Mouse (Mus musculus): ENCODE data around the gene Ppox. TPM values are rescaled to one million over a fixed set of nuclear protein-coding genes. Genes with fewer than 3 reads are reported as not detected.

The Ppox gene
- polyA plus RNA-seq, 1 experiment from 2014 or later = 175 TPM

GRCm38 (mm10) chr1:171239992-171240744 is 40.8 kb downstream of the Ppox start:
- DNase-seq (no peak), ATAC-seq (ENCODE audit: low read depth) (no peak)
- no peak overlapping the region for H3K4me3 ChIP-seq (replicated peaks)
- peaks cover 26% of the 10 kb centered on the region for H3K4me1 ChIP-seq (replicated peaks)
- H3K27ac ChIP-seq = no peak overlapping the region
- H3K36me3 ChIP-seq = peaks cover 92% of the 10 kb centered on the region
- H3K9ac ChIP-seq = no peak overlapping the region
- 77% methylated on average over 15 of the region's 15 CpGs for WGBS (ENCODE audit: insufficient replicate concordance)
- no peaks in the 10 kb centered on the region for H3K27me3 ChIP-seq
- H3K4me2 ChIP-seq = no peak overlapping the region
- no peaks in the 10 kb centered on the region for H3K9me3 ChIP-seq (replicated peaks)

GRCm38 (mm10) chr1:171238463-171238862 is 42.5 kb downstream of the Ppox start:
- WGBS (ENCODE audit: insufficient replicate concordance) = 65% methylated on average over 14 of the region's 14 CpGs
- H3K36me3 ChIP-seq = peaks cover 94% of the 10 kb centered on the region
- H3K4me1 ChIP-seq (replicated peaks) = peaks cover 33% of the 10 kb centered on the region
- H3K9me3 ChIP-seq (replicated peaks) = no peaks in the 10 kb centered on the region
- no peak overlapping the region for H3K9ac ChIP-seq
- H3K27ac ChIP-seq = no peak overlapping the region
- no peak overlapping the region for H3K4me3 ChIP-seq (replicated peaks)
- no peak overlapping the region for H3K4me2 ChIP-seq
- peak; percentile 33; the same call in 1 of the 2 replicates for ATAC-seq (ENCODE audit: low read depth)
- DNase-seq = peak; percentile 53
- H3K27me3 ChIP-seq = no peaks in the 10 kb centered on the region

GRCm38 (mm10) chr1:171237438-171237837 is 43.5 kb downstream of the Ppox start:
- Histone ChIP-seq H3K4me1 (replicated peaks) (peaks cover 44% of the 10 kb centered on the region), H3K4me3 (replicated peaks) (no peak overlapping the region), H3K27ac (peak overlapping the region; percentile 43; the same call in 1 of the 2 replicates), H3K36me3 (peaks cover 84% of the 10 kb centered on the region), H3K27me3 (no peaks in the 10 kb centered on the region), H3K9ac (no peak overlapping the region), H3K9me3 (replicated peaks) (no peaks in the 10 kb centered on the region), H3K4me2 (no peak overlapping the region)
- ATAC-seq (ENCODE audit: low read depth) (no peak), DNase-seq (no peak)
- 81% methylated on average over 6 of the region's 6 CpGs for WGBS (ENCODE audit: insufficient replicate concordance)

- Histone ChIP-seq H3K36me3 (peaks cover 69% of the 10 kb centered on the region), H3K27ac (no peak overlapping the region), H3K4me1 (replicated peaks) (peaks cover 57% of the 10 kb centered on the region), H3K27me3 (0 out of 2 replicates have a peak, but pooled peaks cover 2% of the 10 kb centered on the region), H3K9ac (no peak overlapping the region), H3K4me2 (no peak overlapping the region), H3K9me3 (replicated peaks) (no peaks in the 10 kb centered on the region), H3K4me3 (replicated peaks) (no peak overlapping the region)
- ATAC-seq (ENCODE audit: low read depth) = no peak
- WGBS (ENCODE audit: insufficient replicate concordance) = 72% methylated on average over 4 of the region's 4 CpGs
- DNase-seq = no peak
Measured at GRCm38 (mm10) chr1:171235791-171236190, 45.2 kb downstream of the Ppox start.

GRCm38 (mm10) chr1:171234538-171234937 is 46.4 kb downstream of the Ppox start:
- Histone ChIP-seq H3K27ac (peak overlapping the region; percentile 71; the same call in 1 of the 2 replicates), H3K4me3 (replicated peaks) (no peak overlapping the region)
- DNase-seq = no peak

GRCm38 (mm10) chr1:171234126-171234525 is 46.9 kb downstream of the Ppox start, which contains the start of gene Fcer1g:
TSS of gene Fcer1g (minus strand) at chr1:171234365.
- Histone ChIP-seq H3K9me3 (replicated peaks) (no peaks in the 10 kb centered on the region), H3K27ac (peak within 1 kb of the TSS; percentile 71), H3K4me3 (replicated peaks) (peak within 1 kb of the TSS; percentile 36), H3K4me1 (replicated peaks) (peaks cover 62% of the 10 kb centered on the region), H3K36me3 (peaks cover 55% of the 10 kb centered on the region), H3K27me3 (0 out of 2 replicates have a peak, but pooled peaks cover 3% of the 10 kb centered on the region), H3K4me2 (peak within 1 kb of the TSS; percentile 41), H3K9ac (peak within 1 kb of the TSS; percentile 47)
- no peak for ATAC-seq (ENCODE audit: low read depth)
- 28% methylated on average over 14 of the region's 14 CpGs for WGBS (ENCODE audit: insufficient replicate concordance)
- no peak for DNase-seq

More at GRCm38 (mm10) chr1:171234538-171234937, 46.4 kb downstream of the Ppox start:
- Histone ChIP-seq H3K9me3 (replicated peaks) (no peaks in the 10 kb centered on the region), H3K9ac (no peak overlapping the region), H3K27me3 (0 out of 2 replicates have a peak, but pooled peaks cover 3% of the 10 kb centered on the region), H3K36me3 (peaks cover 57% of the 10 kb centered on the region), H3K4me2 (peak overlapping the region; percentile 41; the same call in 1 of the 2 replicates), H3K4me1 (replicated peaks) (peaks cover 62% of the 10 kb centered on the region)
- 68% methylated on average over 4 of the region's 4 CpGs for WGBS (ENCODE audit: insufficient replicate concordance)
- no peak for ATAC-seq (ENCODE audit: low read depth)

GRCm38 (mm10) chr1:171232800-171233730 is 47.9 kb downstream of the Ppox start:
- H3K36me3 ChIP-seq = peaks cover 44% of the 10 kb centered on the region
- DNase-seq (no peak), ATAC-seq (ENCODE audit: low read depth) (peak; percentile 71)
- H3K4me3 ChIP-seq (replicated peaks) = peak overlapping the region; percentile 36
- H3K9ac ChIP-seq = peak overlapping the region; percentile 47
- H3K4me2 ChIP-seq = peak overlapping the region; percentile 41
- peak overlapping the region; percentile 71 for H3K27ac ChIP-seq
- 0 out of 2 replicates have a peak, but pooled peaks cover 3% of the 10 kb centered on the region for H3K27me3 ChIP-seq
- H3K9me3 ChIP-seq (replicated peaks) = no peaks in the 10 kb centered on the region
- H3K4me1 ChIP-seq (replicated peaks) = peaks cover 62% of the 10 kb centered on the region
- 22% methylated on average over 12 of the region's 12 CpGs for WGBS (ENCODE audit: insufficient replicate concordance)

- H3K4me3 ChIP-seq (replicated peaks) = peak overlapping the region; percentile 36
- peaks cover 55% of the 10 kb centered on the region for H3K4me1 ChIP-seq (replicated peaks)
- ATAC-seq (ENCODE audit: low read depth) (no peak), DNase-seq (no peak)
- no peaks in the 10 kb centered on the region for H3K9me3 ChIP-seq (replicated peaks)
- 0 out of 2 replicates have a peak, but pooled peaks cover 3% of the 10 kb centered on the region for H3K27me3 ChIP-seq
- H3K36me3 ChIP-seq = peaks cover 37% of the 10 kb centered on the region
- H3K9ac ChIP-seq = 0 out of 2 replicates have a peak overlapping the region, but pooled peaks have one; percentile 41
- H3K27ac ChIP-seq = 0 out of 2 replicates have a peak overlapping the region, but pooled peaks have one; percentile 71
- H3K4me2 ChIP-seq = peak overlapping the region; percentile 41
- 43% methylated on average over 5 of the region's 5 CpGs for WGBS (ENCODE audit: insufficient replicate concordance)
Measured at GRCm38 (mm10) chr1:171232348-171232747, 48.6 kb downstream of the Ppox start.

GRCm38 (mm10) chr1:171231844-171232243 is 49.1 kb downstream of the Ppox start:
- no peak overlapping the region for H3K9ac ChIP-seq
- peak overlapping the region; percentile 41 for H3K4me2 ChIP-seq
- H3K36me3 ChIP-seq = peaks cover 32% of the 10 kb centered on the region
- H3K27ac ChIP-seq = no peak overlapping the region; the same call in 1 of the 2 replicates
- H3K4me1 ChIP-seq (replicated peaks) = peaks cover 50% of the 10 kb centered on the region
- no peaks in the 10 kb centered on the region for H3K9me3 ChIP-seq (replicated peaks)
- 0 out of 2 replicates have a peak, but pooled peaks cover 3% of the 10 kb centered on the region for H3K27me3 ChIP-seq
- no peak for DNase-seq
- WGBS (ENCODE audit: insufficient replicate concordance) = 20% methylated on average over 4 of the region's 4 CpGs
- H3K4me3 ChIP-seq (replicated peaks) = peak overlapping the region; percentile 36; the same call in 1 of the 2 replicates
- ATAC-seq (ENCODE audit: low read depth) = no peak

GRCm38 (mm10) chr1:171230215-171230614 is 50.8 kb downstream of the Ppox start:
- Histone ChIP-seq H3K27ac (no peak overlapping the region), H3K9ac (no peak overlapping the region), H3K27me3 (0 out of 2 replicates have a peak, but pooled peaks cover 3% of the 10 kb centered on the region), H3K4me1 (replicated peaks) (peaks cover 44% of the 10 kb centered on the region), H3K4me3 (replicated peaks) (no peak overlapping the region), H3K9me3 (replicated peaks) (no peaks in the 10 kb centered on the region), H3K36me3 (peaks cover 16% of the 10 kb centered on the region), H3K4me2 (no peak overlapping the region)
- no peak for ATAC-seq (ENCODE audit: low read depth)
- 77% methylated on average over 3 of the region's 3 CpGs for WGBS (ENCODE audit: insufficient replicate concordance)
- DNase-seq = no peak

GRCm38 (mm10) chr1:171229750-171230149 is 51.2 kb downstream of the Ppox start:
- no peak for ATAC-seq (ENCODE audit: low read depth)
- Histone ChIP-seq H3K36me3 (peaks cover 11% of the 10 kb centered on the region), H3K9ac (no peak overlapping the region), H3K27ac (no peak overlapping the region), H3K4me1 (replicated peaks) (peaks cover 40% of the 10 kb centered on the region), H3K9me3 (replicated peaks) (no peaks in the 10 kb centered on the region), H3K27me3 (0 out of 2 replicates have a peak, but pooled peaks cover 3% of the 10 kb centered on the region), H3K4me2 (no peak overlapping the region), H3K4me3 (replicated peaks) (no peak overlapping the region)
- 58% methylated on average over 6 of the region's 6 CpGs for WGBS (ENCODE audit: insufficient replicate concordance)
- no peak for DNase-seq

Data from liver, embryonic 13.5 days (tissue).